Mouse (Mus musculus) liver, embryonic 14.5 days (tissue): Measurements from ENCODE around the gene Hopx. TPM values are rescaled to one million over a fixed set of nuclear protein-coding genes. Genes with fewer than 3 reads are reported as not detected.

ENCODE experiments used
- ATAC-seq: fragments of 200-750 bp; cut with Nextera tagmentation; 2 replicates; pipeline ENCODE4 v1.8.0; 2017; ENCODE audit warnings: moderate number of reproducible peaks, mild to moderate bottlenecking, moderate library complexity; ENCODE audit not compliant: insufficient read depth
- DNase-seq, 3 experiments: peaks; one replicate each; pipeline ENCODE4 v3.0.0-alpha.2; 2012 to 2013; ENCODE audit warnings: low read depth in 3 of 3, low spot score in 3 of 3
- H3K27ac ChIP-seq: fragments of 300-500 bp; sonication (generic); 2 replicates; pipeline ENCODE4 v1.5.1; 2014; ENCODE audit warnings: moderate library complexity, mild to moderate bottlenecking, control low read depth, inconsistent platforms
- H3K27me3 ChIP-seq: fragments of 300-500 bp; sonication (generic); 2 replicates; pipeline ENCODE4 v1.6.1; 2014; ENCODE audit warnings: mild to moderate bottlenecking, low read length, moderate library complexity; ENCODE audit not compliant: control insufficient read depth, insufficient read depth
- H3K36me3 ChIP-seq: fragments of 300-500 bp; sonication (generic); replicated peaks from 2 replicates; pipeline ENCODE4 v1.6.1; 2014; ENCODE audit warnings: low read depth; ENCODE audit not compliant: control insufficient read depth, insufficient read depth
- H3K4me1 ChIP-seq, 2 experiments: fragments of 200-500 bp in 1 of 2; fragments of 300-500 bp in 1 of 2; sonication (generic) in 1 of 2; replicated peaks; 2 replicates each; pipeline ENCODE4 v1.6.1; 2012 to 2014; ENCODE audit warnings: antibody characterized with exemption in 1 of 2, inconsistent platforms in 1 of 2, low read length in 1 of 2; ENCODE audit not compliant: control insufficient read depth in 2 of 2, insufficient read depth in 2 of 2
- H3K4me2 ChIP-seq: fragments of 300-500 bp; sonication (generic); 2 replicates; pipeline ENCODE4 v1.6.1; 2014; ENCODE audit warnings: low read depth, mild to moderate bottlenecking, control low read depth, moderate library complexity
- H3K4me3 ChIP-seq, 2 experiments: fragments of 200-500 bp in 1 of 2; fragments of 300-500 bp in 1 of 2; sonication (generic) in 1 of 2; 2 replicates each; pipeline ENCODE4 v1.5.1; 2012 to 2014; ENCODE audit warnings: low read depth in 2 of 2, low read length in 2 of 2, mild to moderate bottlenecking in 2 of 2, control low read depth in 1 of 2, inconsistent platforms in 1 of 2, moderate library complexity in 1 of 2; ENCODE audit not compliant: insufficient read depth in 1 of 2
- H3K9ac ChIP-seq: fragments of 300-500 bp; sonication (generic); replicated peaks from 2 replicates; pipeline ENCODE4 v1.6.1; 2014; ENCODE audit warnings: mild to moderate bottlenecking, control low read depth, moderate library complexity
- H3K9me3 ChIP-seq: fragments of 300-500 bp; sonication (generic); 2 replicates; pipeline ENCODE4 v1.6.1; 2016; ENCODE audit warnings: low read length, mixed read lengths; ENCODE audit not compliant: control insufficient read depth
- CTCF ChIP-seq: IDR thresholded peaks from 2 replicates; pipeline ENCODE4 v1.5.1; 2016; ENCODE audit warnings: antibody characterized with exemption, low read depth, control low read depth
- EP300 ChIP-seq: IDR thresholded peaks from 2 replicates; pipeline ENCODE4 v1.6.1; 2016; ENCODE audit warnings: antibody characterized with exemption, low read depth
- WGBS: fragments of 180-500 bp; shearing (Covaris S2); extraction: QIAGEN DNeasy Blood & Tissue Kit; methylation state at CpG from one replicate; pipeline ENCODE4 v1.1.7; 2014; ENCODE audit not compliant: insufficient replicate concordance; 5-methylcytosine and 5-hydroxymethylcytosine counted together
- polyA plus RNA-seq, 2 experiments: library from polyadenylated mRNA; depleted of rRNA in 1 of 2; stranded (reverse) in 1 of 2; unstranded in 1 of 2; fragments of >200 nt; fragmentation: Nextera tagmentation in 1 of 2; extraction: Ambion mirVana in 1 of 2; gene quantifications; 2 replicates each; pipeline versions ENCODE4 v1.2.1 to v1.2.3; 2012 to 2014

Gene Hopx
- polyA plus RNA-seq, 2 experiments = 0.19 to 0.74 TPM

DNA sequence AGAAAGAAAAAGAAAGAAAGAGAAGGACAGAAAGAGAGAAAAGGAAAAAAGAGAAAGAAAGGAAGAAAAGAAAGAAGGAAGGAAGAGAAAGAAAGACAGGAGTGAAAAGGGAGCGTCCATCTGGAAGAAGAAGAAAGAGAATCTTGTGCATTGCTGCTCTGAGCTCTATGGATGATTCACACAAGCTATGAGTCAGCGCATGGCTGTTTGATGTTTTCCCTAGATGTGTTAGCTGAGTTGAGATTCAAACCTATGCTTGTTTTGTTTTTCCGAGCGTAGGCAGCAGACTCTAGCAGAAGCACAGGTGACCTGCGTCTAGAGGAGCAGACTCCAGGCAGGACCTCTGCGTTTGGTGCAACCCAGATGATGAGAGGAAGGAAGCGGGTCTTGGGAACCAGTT is 32.2 kb downstream of the Hopx start:
- no peaks in the 10 kb centered on the region for H3K9me3 ChIP-seq
- no peak overlapping the region for H3K4me2 ChIP-seq
- 53% methylated on average over 7 of the region's 7 CpGs for WGBS
- no peak for ATAC-seq
- no peaks in the 10 kb centered on the region for H3K4me1 ChIP-seq
- no peak overlapping the region for H3K27ac ChIP-seq
- TF ChIP-seq EP300 (no peak), CTCF (no peak)
- H3K36me3 ChIP-seq = no peaks in the 10 kb centered on the region
- H3K27me3 ChIP-seq = no peaks in the 10 kb centered on the region
- no peak overlapping the region for H3K4me3 ChIP-seq
- DNase-seq = no peak
- no peak overlapping the region for H3K9ac ChIP-seq

DNA sequence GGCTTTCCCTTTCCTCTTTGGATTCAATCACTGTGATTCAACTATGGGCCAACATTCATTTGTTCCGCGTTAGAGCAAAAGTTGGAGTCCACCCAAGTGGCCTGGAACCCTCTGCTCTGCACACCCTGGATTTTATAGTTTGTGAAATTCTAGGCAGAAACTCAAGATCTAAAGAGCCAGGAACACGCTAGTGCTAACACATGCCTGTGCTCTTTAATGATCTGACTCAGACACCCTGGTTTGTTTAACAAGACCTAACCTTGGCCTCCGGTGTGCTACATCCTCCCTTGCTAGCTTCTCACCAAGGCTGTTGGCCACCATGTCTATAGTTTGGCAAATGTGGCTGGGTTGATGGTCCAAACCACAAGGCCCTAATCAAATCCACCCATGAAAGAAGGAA is 34.2 kb downstream of the Hopx start:
- no peak overlapping the region for H3K27ac ChIP-seq
- H3K9ac ChIP-seq = no peak overlapping the region
- H3K4me1 ChIP-seq = no peaks in the 10 kb centered on the region
- DNase-seq (no peak), ATAC-seq (no peak)
- 79% methylated on average over 4 of the region's 4 CpGs for WGBS
- no peak overlapping the region for H3K4me2 ChIP-seq
- TF ChIP-seq CTCF = no peak
- TF ChIP-seq EP300 = no peak
- H3K9me3 ChIP-seq = no peaks in the 10 kb centered on the region
- no peaks in the 10 kb centered on the region for H3K36me3 ChIP-seq
- no peak overlapping the region for H3K4me3 ChIP-seq
- no peaks in the 10 kb centered on the region for H3K27me3 ChIP-seq

DNA sequence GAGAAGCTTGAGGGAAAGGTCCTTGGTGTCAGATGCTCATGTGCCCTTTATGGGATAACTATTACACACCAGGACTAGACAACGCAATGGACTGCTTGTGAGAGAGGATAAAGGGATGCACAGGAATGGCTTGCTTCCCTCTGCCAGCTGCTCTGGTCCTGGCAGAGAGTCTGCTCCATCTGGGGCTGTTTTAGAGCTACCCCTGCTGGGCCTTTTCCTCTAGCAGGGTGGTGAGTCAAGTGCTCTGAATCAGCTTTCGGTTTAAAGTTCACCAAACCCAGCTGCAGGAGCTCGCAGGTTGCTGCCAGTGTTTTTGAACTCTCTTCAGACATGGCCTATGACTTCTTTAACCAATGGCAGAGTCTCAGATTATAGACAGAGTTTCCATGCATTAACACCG is 39.0 kb downstream of the Hopx start:
- no peak overlapping the region for H3K4me2 ChIP-seq
- H3K4me3 ChIP-seq = no peak overlapping the region
- 68% methylated on average over 4 of the region's 4 CpGs for WGBS
- H3K9me3 ChIP-seq = no peaks in the 10 kb centered on the region
- no peak for TF ChIP-seq CTCF
- TF ChIP-seq EP300 = no peak
- DNase-seq (no peak), ATAC-seq (no peak)
- H3K27ac ChIP-seq = no peak overlapping the region
- no peaks in the 10 kb centered on the region for H3K27me3 ChIP-seq
- no peak overlapping the region for H3K9ac ChIP-seq
- no peaks in the 10 kb centered on the region for H3K36me3 ChIP-seq
- H3K4me1 ChIP-seq = no peaks in the 10 kb centered on the region

DNA sequence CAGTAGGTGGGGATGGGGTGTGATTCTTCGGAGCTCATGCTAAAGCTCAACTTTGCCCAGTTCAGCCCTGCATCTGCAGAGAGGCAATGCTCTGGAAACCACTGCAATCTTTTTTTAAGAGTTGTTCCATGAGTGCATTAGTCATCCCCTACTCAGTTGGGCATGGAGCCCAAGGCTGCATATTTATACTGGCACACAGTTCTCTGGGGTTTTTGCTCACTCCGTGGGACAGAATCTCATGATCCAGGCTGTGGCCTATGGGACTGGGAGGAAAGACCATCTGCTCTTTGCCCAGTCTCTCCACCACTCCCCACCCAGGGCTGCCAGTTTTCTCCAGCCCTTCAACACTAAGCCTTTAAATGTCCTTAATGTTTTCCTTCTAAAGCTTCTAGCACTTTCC is 40.0 kb downstream of the Hopx start:
- Histone ChIP-seq H3K4me2 (no peak overlapping the region), H3K27me3 (no peaks in the 10 kb centered on the region), H3K4me1 (no peaks in the 10 kb centered on the region), H3K9me3 (no peaks in the 10 kb centered on the region), H3K4me3 (no peak overlapping the region), H3K27ac (no peak overlapping the region), H3K9ac (no peak overlapping the region), H3K36me3 (no peaks in the 10 kb centered on the region)
- WGBS = 60% methylated on average over 2 of the region's 2 CpGs
- DNase-seq (no peak), ATAC-seq (no peak)
- TF ChIP-seq CTCF = no peak
- TF ChIP-seq EP300 = no peak

DNA sequence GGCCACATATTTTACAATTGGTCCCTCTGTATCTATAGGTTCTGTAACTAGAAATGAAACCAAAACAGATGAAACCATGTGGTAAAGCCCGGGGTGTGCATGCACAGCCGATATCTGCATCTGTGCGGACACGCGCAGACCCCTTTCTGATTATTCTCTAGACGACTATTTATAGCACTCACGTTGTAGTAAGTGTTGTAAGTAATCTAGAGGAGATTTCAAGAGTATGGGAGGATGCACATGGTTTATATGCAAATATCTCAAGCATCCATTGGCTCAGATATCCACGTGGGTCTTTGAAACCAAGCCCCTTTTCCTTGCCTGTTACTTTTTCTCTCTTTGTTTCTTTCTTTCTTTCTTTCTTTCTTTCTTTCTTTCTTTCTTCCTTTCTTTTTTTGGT is 41.1 kb downstream of the Hopx start:
- no peak overlapping the region for H3K4me2 ChIP-seq
- ATAC-seq (no peak), DNase-seq (no peak)
- no peaks in the 10 kb centered on the region for H3K4me1 ChIP-seq
- no peak overlapping the region for H3K27ac ChIP-seq
- H3K9me3 ChIP-seq = no peaks in the 10 kb centered on the region
- no peak for TF ChIP-seq CTCF
- TF ChIP-seq EP300 = no peak
- no peak overlapping the region for H3K4me3 ChIP-seq
- H3K9ac ChIP-seq = no peak overlapping the region
- no peaks in the 10 kb centered on the region for H3K36me3 ChIP-seq
- 67% methylated on average over 8 of the region's 8 CpGs for WGBS
- H3K27me3 ChIP-seq = no peaks in the 10 kb centered on the region
